Comparison of ENCODE assay signal across 8 mouse cellular contexts in genomic region chr4:132345135-132345842, GRCm38 (mm10). TPM values are rescaled to one million over a fixed set of nuclear protein-coding genes. Genes with fewer than 3 reads are reported as not detected.
DNase-seq lines count a peak whose midpoint lies in the region; ATAC-seq lines count a peak whose summit lies in the region.

No protein-coding gene starts in this region.

- H3K27ac ChIP-seq in intestine, embryonic 16.5 days (ENCODE audit: low read length) = peak overlapping the region; percentile 82
- peak overlapping the region; percentile 97 for H3K27ac ChIP-seq in midbrain, embryonic 10.5 days (replicated peaks)

- WGBS in intestine, embryonic 16.5 days = under 1% methylated on average over 83 of the region's 83 CpGs
- under 1% methylated on average over 83 of the region's 83 CpGs for whole genome bisulfite sequencing in midbrain, embryonic 10.5 days

- peak overlapping the region; percentile 91 for H3K9ac ChIP-seq in intestine, embryonic 16.5 days (ENCODE audit: low read depth, low read length)

- peak; percentile 99 for DNase-seq in adrenal gland, postnatal 10 days
- DNase-seq in embryo, embryonic 9.5 days (ENCODE audit: extremely low spot score) = peak; percentile 95
- DNase-seq in gastrocnemius, postnatal 4 days (ENCODE audit: low spot score in 2 of 2) = peak; percentile 96 to 97
- peak; percentile 94 for DNase-seq in left cerebral cortex, postnatal 36 days (ENCODE audit: low spot score in 2 of 2)
- DNase-seq in midbrain, embryonic 10.5 days (ENCODE audit: low spot score) = peak; percentile 95
- DNase-seq in right cerebral cortex, postnatal 36 days (ENCODE audit: low spot score in 2 of 2) = peak; percentile 86 to 91
- peak; percentile 89 for DNase-seq in yolk sac, embryonic 10.5 days (ENCODE audit: low spot score)

- intact Hi-C loops in left cerebral cortex, postnatal 36 days (cut with DNase I) = no loop called here

- peak overlapping the region; percentile 89 for H3K4me2 ChIP-seq in intestine, embryonic 16.5 days (ENCODE audit: low read depth, low read length)

- no peaks in the 10 kb centered on the region for H3K27me3 ChIP-seq in intestine, embryonic 16.5 days (replicated peaks; ENCODE audit: control insufficient read depth, insufficient read depth, low read length)
- no peaks in the 10 kb centered on the region for H3K27me3 ChIP-seq in midbrain, embryonic 10.5 days (ENCODE audit: low read depth, poor library complexity, severe bottlenecking)

- H3K4me3 ChIP-seq in intestine, embryonic 16.5 days (ENCODE audit: low read length) = peak overlapping the region; percentile 82
- H3K4me3 ChIP-seq in midbrain, embryonic 10.5 days = peak overlapping the region; percentile 86

- ATAC-seq in intestine, embryonic 16.5 days = peak; percentile 84

- no peaks in the 10 kb centered on the region for H3K9me3 ChIP-seq in intestine, embryonic 16.5 days (ENCODE audit: control insufficient read depth, low read length)
- no peaks in the 10 kb centered on the region for H3K9me3 ChIP-seq in midbrain, embryonic 10.5 days (replicated peaks)

- peaks cover 29% of the 10 kb centered on the region for H3K4me1 ChIP-seq in intestine, embryonic 16.5 days (ENCODE audit: control insufficient read depth, insufficient read depth, low read length)
- H3K4me1 ChIP-seq in midbrain, embryonic 10.5 days = peaks cover 37% of the 10 kb centered on the region

- H3K36me3 ChIP-seq in intestine, embryonic 16.5 days (ENCODE audit: control insufficient read depth, insufficient read depth, low read length) = no peaks in the 10 kb centered on the region
- peaks cover 29% of the 10 kb centered on the region for H3K36me3 ChIP-seq in midbrain, embryonic 10.5 days

RNA-seq across cellular contexts. Expression of gene Rcc1, which starts 8.1 kb away (rescaled TPM):
- 10 to 100 TPM; 19.1 to 24.8 TPM for total RNA-seq in adrenal gland, postnatal 10 days (2021)
- total RNA-seq in gastrocnemius, postnatal 4 days (2021) = 10 to 100 TPM; 25.3 to 27.7 TPM
- polyA plus RNA-seq in intestine, embryonic 16.5 days (2015; fragmentation: Nextera tagmentation; extraction: Ambion mirVana) = 82.2 and 90.6 TPM in 2 replicates
- total RNA-seq in left cerebral cortex, postnatal 36 days (2021) = 10 to 100 TPM in 1 of 2 experiments, 1 to 10 TPM in 1; 9.7 to 12.3 TPM
- 144 and 164 TPM in 2 replicates for polyA plus RNA-seq in midbrain, embryonic 10.5 days (2016; fragmentation: Nextera tagmentation; extraction: Ambion mirVana)

RNA-seq across cellular contexts. Expression of gene Trnau1ap, which starts 16.0 kb away (rescaled TPM):
- total RNA-seq in adrenal gland, postnatal 10 days (2021) = 10 to 100 TPM; 35.3 to 43.3 TPM
- total RNA-seq in gastrocnemius, postnatal 4 days (2021) = 10 to 100 TPM; 25.0 to 26.6 TPM
- polyA plus RNA-seq in intestine, embryonic 16.5 days (2015; fragmentation: Nextera tagmentation; extraction: Ambion mirVana) = 79.6 and 81.1 TPM in 2 replicates
- 10 to 100 TPM; 21.5 to 24.8 TPM for total RNA-seq in left cerebral cortex, postnatal 36 days (2021)
- polyA plus RNA-seq in midbrain, embryonic 10.5 days (2016; fragmentation: Nextera tagmentation; extraction: Ambion mirVana) = 83.5 and 87.8 TPM in 2 replicates

RNA-seq across cellular contexts. Expression of gene Rab42, which starts 42.1 kb away (rescaled TPM):
- total RNA-seq in adrenal gland, postnatal 10 days (2021) = 1 to 10 TPM; 1.2 to 3.7 TPM
- 1 to 10 TPM; 1.0 to 1.3 TPM for total RNA-seq in gastrocnemius, postnatal 4 days (2021)
- 5.3 and 7.8 TPM in 2 replicates for polyA plus RNA-seq in intestine, embryonic 16.5 days (2015; fragmentation: Nextera tagmentation; extraction: Ambion mirVana)
- total RNA-seq in left cerebral cortex, postnatal 36 days (2021) = 1 to 10 TPM; 1.5 to 2.8 TPM
- polyA plus RNA-seq in midbrain, embryonic 10.5 days (2016; fragmentation: Nextera tagmentation; extraction: Ambion mirVana) = 0.79 and 0.85 TPM in 2 replicates

Comparison
In these comparisons a context has a peak if more than half of its experiments do, and no peak if none do; other contexts are left out.
1. Peak in every context shown above with its lines: DNase-seq, ATAC-seq, H3K4me3 ChIP-seq and H3K27ac ChIP-seq.